Mouse (Mus musculus) heart, embryonic 14.5 days (tissue): ENCODE measurements around the gene Satb2. TPM values are rescaled to one million over a fixed set of nuclear protein-coding genes. Genes with fewer than 3 reads are reported as not detected.
"Not testable (repeated sequence)": the region's sequence is repeated elsewhere in the genome, so short reads cannot be mapped to it uniquely, and the experiment has no call there.

Source experiments
- ATAC-seq: fragments of 200-750 bp; cut with Nextera tagmentation; 2 replicates; pipeline ENCODE4 v1.8.0; 2017; ENCODE audit warnings: low read depth, moderate TSS enrichment; ENCODE audit not compliant: insufficient number of reproducible peaks, insufficient read depth, low FRiP score
- H3K27ac ChIP-seq, 2 experiments: fragments of 200-500 bp in 1 of 2; fragments of 300-500 bp in 1 of 2; sonication (generic) in 1 of 2; replicated peaks in 1 of 2; 2 replicates each; pipeline ENCODE4 v1.5.1; 2012 to 2014; ENCODE audit warnings: low read depth in 2 of 2, low read length in 2 of 2, control low read depth in 1 of 2, mild to moderate bottlenecking in 1 of 2, mixed read lengths in 1 of 2; ENCODE audit not compliant: control insufficient read depth in 1 of 2, insufficient read depth in 1 of 2
- H3K27me3 ChIP-seq: fragments of 300-500 bp; sonication (generic); 2 replicates; pipeline ENCODE4 v1.6.1; 2014; ENCODE audit warnings: mild to moderate bottlenecking, low read length, control low read depth; ENCODE audit not compliant: control insufficient read depth, insufficient read depth
- H3K36me3 ChIP-seq: fragments of 300-500 bp; sonication (generic); 2 replicates; pipeline ENCODE4 v1.6.1; 2014; ENCODE audit warnings: mild to moderate bottlenecking, control low read depth, low read length, mixed read lengths; ENCODE audit not compliant: control insufficient read depth, insufficient read depth
- H3K4me1 ChIP-seq, 2 experiments: fragments of 200-500 bp in 1 of 2; fragments of 300-500 bp in 1 of 2; sonication (generic) in 1 of 2; 2 replicates each; pipeline ENCODE4 v1.6.1; 2012 to 2014; ENCODE audit warnings: low read length in 2 of 2, control low read depth in 1 of 2, mixed read lengths in 1 of 2; ENCODE audit not compliant: control insufficient read depth in 2 of 2, insufficient read depth in 2 of 2
- H3K4me2 ChIP-seq: fragments of 300-500 bp; sonication (generic); 2 replicates; pipeline ENCODE4 v1.6.1; 2014; ENCODE audit warnings: mild to moderate bottlenecking, low read length
- H3K4me3 ChIP-seq, 2 experiments: fragments of 200-500 bp in 1 of 2; fragments of 300-500 bp in 1 of 2; sonication (generic) in 1 of 2; 2 replicates each; pipeline ENCODE4 v1.5.1; 2012 to 2014; ENCODE audit warnings: low read length in 2 of 2, mild to moderate bottlenecking in 2 of 2, control low read depth in 1 of 2, low read depth in 1 of 2, moderate library complexity in 1 of 2; ENCODE audit not compliant: control insufficient read depth in 1 of 2, insufficient read depth in 1 of 2
- H3K9ac ChIP-seq: fragments of 300-500 bp; sonication (generic); 2 replicates; pipeline ENCODE4 v1.6.1; 2014; ENCODE audit warnings: mild to moderate bottlenecking, low read length
- H3K9me3 ChIP-seq: fragments of 300-500 bp; sonication (generic); 2 replicates; pipeline ENCODE4 v1.6.1; 2016; ENCODE audit warnings: low read length, control low read depth; ENCODE audit not compliant: control insufficient read depth
- WGBS: fragments of 180-500 bp; shearing (Covaris S2); extraction: QIAGEN DNeasy Blood & Tissue Kit; methylation state at CpG from one replicate; pipeline ENCODE4 v1.1.7; 2014; 5-methylcytosine and 5-hydroxymethylcytosine counted together
- polyA plus RNA-seq: library from polyadenylated mRNA; unstranded; fragments of >200 nt; fragmentation: Nextera tagmentation; extraction: Ambion mirVana; gene quantifications from 2 replicates; pipeline ENCODE4 v1.2.1, GENCODE M21; 2014

Satb2 gene
- polyA plus RNA-seq, 1 experiment from 2014 or later, result 0.08 TPM

DNA sequence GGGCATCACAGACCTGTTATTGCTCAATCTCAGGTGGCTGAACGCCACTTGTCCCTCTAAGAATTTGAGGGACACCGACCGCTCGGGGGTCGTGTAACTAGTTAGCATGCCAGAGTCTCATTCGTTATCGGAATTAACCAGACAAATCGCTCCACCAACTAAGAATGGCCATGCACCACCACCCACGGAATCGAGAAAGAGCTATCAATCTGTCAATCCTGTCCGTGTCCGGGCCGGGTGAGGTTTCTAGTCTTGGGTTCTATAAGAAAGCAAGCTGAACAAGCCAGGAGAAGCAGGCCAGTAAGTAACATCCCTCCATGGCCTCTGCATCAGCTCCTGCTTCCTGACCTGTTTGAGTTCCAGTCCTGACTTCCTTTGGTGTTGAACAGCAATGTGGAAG is 196.3 kb downstream of the Satb2 start:
- not testable (repeated sequence) for H3K27ac ChIP-seq, H3K9me3 ChIP-seq, H3K9ac ChIP-seq, H3K27me3 ChIP-seq, H3K4me2 ChIP-seq, H3K36me3 ChIP-seq, H3K4me3 ChIP-seq, H3K4me1 ChIP-seq
- 88% methylated on average over 13 of the region's 13 CpGs for WGBS
- peak; percentile 89 for ATAC-seq

DNA sequence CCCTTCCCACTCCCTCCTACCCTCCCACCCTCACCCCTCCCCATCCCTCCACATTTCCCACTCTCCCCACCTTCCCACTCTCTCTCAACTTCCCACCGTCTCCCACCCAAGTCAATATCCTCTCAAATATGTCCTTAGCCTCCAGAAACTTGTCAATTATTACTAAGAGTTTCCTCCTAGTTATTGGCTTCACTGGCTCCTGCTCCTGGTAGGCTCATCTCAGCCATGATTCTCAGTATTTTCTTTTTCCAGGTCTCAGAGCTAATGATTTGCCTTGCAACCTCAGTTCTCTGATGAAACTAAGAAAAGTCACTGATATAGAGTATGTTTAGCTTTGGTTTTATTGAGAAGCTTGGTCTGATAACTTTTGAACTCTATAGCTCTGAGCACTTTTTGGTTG is 214.2 kb downstream of the Satb2 start:
- WGBS, result 88% methylated on average over 1 of the region's 1 CpGs
- H3K4me2 ChIP-seq, result no peak overlapping the region
- H3K9me3 ChIP-seq, result 0 out of 2 replicates have a peak, but pooled peaks cover 3% of the 10 kb centered on the region
- H3K36me3 ChIP-seq, result no peaks in the 10 kb centered on the region
- no peaks in the 10 kb centered on the region; a peak in 1 of 4 replicates for H3K4me1 ChIP-seq
- no peak overlapping the region for H3K9ac ChIP-seq
- H3K4me3 ChIP-seq, result no peak overlapping the region
- H3K27ac ChIP-seq, result no peak overlapping the region
- ATAC-seq, result no peak
- H3K27me3 ChIP-seq, result no peaks in the 10 kb centered on the region

GRCm38 (mm10) chr1:56761512-56761911 is 216.9 kb downstream of the Satb2 start:
- no peak overlapping the region for H3K4me3 ChIP-seq
- H3K4me1 ChIP-seq, result no peaks in the 10 kb centered on the region
- H3K27ac ChIP-seq, result no peak overlapping the region
- 81% methylated on average over 1 of the region's 1 CpGs for WGBS
- ATAC-seq, result no peak
- H3K36me3 ChIP-seq, result no peaks in the 10 kb centered on the region
- H3K9ac ChIP-seq, result no peak overlapping the region
- no peaks in the 10 kb centered on the region for H3K27me3 ChIP-seq
- H3K9me3 ChIP-seq, result 0 out of 2 replicates have a peak, but pooled peaks cover 3% of the 10 kb centered on the region
- no peak overlapping the region for H3K4me2 ChIP-seq

GRCm38 (mm10) chr1:56753283-56753682 is 225.2 kb downstream of the Satb2 start:
- no peak overlapping the region for H3K27ac ChIP-seq
- no peak for ATAC-seq
- H3K27me3 ChIP-seq, result no peaks in the 10 kb centered on the region
- H3K9me3 ChIP-seq, result no peaks in the 10 kb centered on the region
- no peaks in the 10 kb centered on the region for H3K36me3 ChIP-seq
- H3K4me1 ChIP-seq, result no peaks in the 10 kb centered on the region
- no peak overlapping the region for H3K4me3 ChIP-seq
- H3K9ac ChIP-seq, result no peak overlapping the region
- no peak overlapping the region for H3K4me2 ChIP-seq
- WGBS, result 39% methylated on average over 1 of the region's 1 CpGs

- Histone ChIP-seq H3K4me2 (no peak overlapping the region), H3K4me3 (no peak overlapping the region), H3K27me3 (no peaks in the 10 kb centered on the region), H3K36me3 (no peaks in the 10 kb centered on the region), H3K9ac (no peak overlapping the region), H3K9me3 (no peaks in the 10 kb centered on the region), H3K4me1 (no peaks in the 10 kb centered on the region), H3K27ac (no peak overlapping the region)
- no peak for ATAC-seq
- 87% methylated on average over 2 of the region's 2 CpGs for WGBS
These were observed 227.8 kb downstream of the Satb2 start for GRCm38 (mm10) chr1:56750693-56751092.

DNA sequence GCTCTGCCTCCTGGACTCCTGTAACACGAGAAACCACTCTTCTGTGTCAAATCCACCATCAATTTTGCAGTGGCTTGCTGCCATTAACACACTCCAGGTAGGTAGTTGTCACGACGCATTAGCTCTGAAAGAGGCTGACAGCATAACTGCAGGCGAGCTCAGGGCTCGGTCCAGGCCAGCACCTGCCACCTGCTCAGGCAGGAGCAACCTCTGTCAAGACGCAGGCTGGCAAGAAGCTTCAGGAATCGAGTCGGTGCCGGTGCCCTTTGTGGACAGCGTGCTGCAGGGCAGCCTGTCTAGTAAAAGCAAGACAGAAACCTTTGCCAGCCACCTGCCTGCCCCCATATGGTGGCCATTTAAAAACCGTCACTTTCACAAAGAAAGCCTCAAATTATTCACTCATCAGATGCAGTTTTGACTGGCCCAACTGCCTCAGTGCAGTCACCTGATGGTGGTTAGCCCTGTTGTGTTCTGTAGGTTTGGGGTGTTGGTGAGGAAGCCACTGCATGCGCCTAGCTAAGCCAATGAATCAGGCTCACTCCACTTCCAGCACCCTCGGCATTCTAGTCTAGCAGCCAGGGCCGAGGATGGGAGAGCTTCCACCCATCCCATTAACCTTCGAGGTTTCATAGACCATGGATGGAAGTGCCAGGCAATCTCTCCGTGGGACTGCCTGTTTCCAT is 228.7 kb downstream of the Satb2 start:
- Histone ChIP-seq H3K27me3 (no peaks in the 10 kb centered on the region), H3K9me3 (no peaks in the 10 kb centered on the region), H3K9ac (no peak overlapping the region), H3K4me3 (no peak overlapping the region), H3K36me3 (no peaks in the 10 kb centered on the region), H3K4me1 (no peaks in the 10 kb centered on the region), H3K4me2 (no peak overlapping the region), H3K27ac (no peak overlapping the region)
- 79% methylated on average over 16 of the region's 16 CpGs for WGBS
- ATAC-seq, result no peak; the same call in 1 of the 2 replicates

GRCm38 (mm10) chr1:56748876-56749493 is 229.5 kb downstream of the Satb2 start:
- Histone ChIP-seq H3K9me3 (no peaks in the 10 kb centered on the region), H3K4me2 (no peak overlapping the region), H3K9ac (no peak overlapping the region), H3K36me3 (no peaks in the 10 kb centered on the region), H3K4me1 (no peaks in the 10 kb centered on the region), H3K4me3 (no peak overlapping the region), H3K27me3 (no peaks in the 10 kb centered on the region), H3K27ac (no peak overlapping the region)
- 86% methylated on average over 11 of the region's 11 CpGs for WGBS
- no peak for ATAC-seq
